Mouse (Mus musculus): ENCODE results near the gene Prr5l.

Gene Prr5l

GRCm38 (mm10) chr2:101882998-101883397 lies at the start of gene Prr5l:
TSS of gene Prr5l (minus strand) at chr2:101883027.
- no peak for DNase-seq (ENCODE audit: low read depth, low spot score)

- no peak for DNase-seq (ENCODE audit: low read depth, low spot score)
Measured at GRCm38 (mm10) chr2:101932169-101932936, 49.5 kb upstream of the Prr5l start.

GRCm38 (mm10) chr2:101925591-101926188 lies 42.9 kb upstream of the Prr5l start:
- no peak for DNase-seq (ENCODE audit: low read depth, low spot score)

- DNase-seq (ENCODE audit: low read depth, low spot score), result no peak
Measured at GRCm38 (mm10) chr2:101925183-101925582, 42.4 kb upstream of the Prr5l start.

- DNase-seq (ENCODE audit: low read depth, low spot score), result no peak
Measured at GRCm38 (mm10) chr2:101923181-101923580, 40.4 kb upstream of the Prr5l start.

- DNase-seq (ENCODE audit: low read depth, low spot score), result no peak
Measured at GRCm38 (mm10) chr2:101922302-101922701, 39.5 kb upstream of the Prr5l start.

- no peak for DNase-seq (ENCODE audit: low read depth, low spot score)
Measured at GRCm38 (mm10) chr2:101920136-101920554, 37.3 kb upstream of the Prr5l start.

GRCm38 (mm10) chr2:101918518-101918917 lies 35.7 kb upstream of the Prr5l start:
- no peak for DNase-seq (ENCODE audit: low read depth, low spot score)

- no peak for DNase-seq (ENCODE audit: low read depth, low spot score)
Measured at GRCm38 (mm10) chr2:101909326-101910080, 26.7 kb upstream of the Prr5l start.

GRCm38 (mm10) chr2:101908773-101909172 lies 25.9 kb upstream of the Prr5l start:
- no peak for DNase-seq (ENCODE audit: low read depth, low spot score)

GRCm38 (mm10) chr2:101907386-101908022 lies 24.7 kb upstream of the Prr5l start:
- no peak for DNase-seq (ENCODE audit: low read depth, low spot score)

GRCm38 (mm10) chr2:101906379-101906690 lies 23.5 kb upstream of the Prr5l start:
- peak; percentile 15 for DNase-seq (ENCODE audit: low read depth, low spot score)

GRCm38 (mm10) chr2:101905534-101906378 lies 22.9 kb upstream of the Prr5l start:
- DNase-seq (ENCODE audit: low read depth, low spot score), result peak; percentile 90

- no peak for DNase-seq (ENCODE audit: low read depth, low spot score)
Measured at GRCm38 (mm10) chr2:101902196-101902595, 19.4 kb upstream of the Prr5l start.

- no peak for DNase-seq (ENCODE audit: low read depth, low spot score)
Measured at GRCm38 (mm10) chr2:101896425-101897204, 13.8 kb upstream of the Prr5l start.

- DNase-seq (ENCODE audit: low read depth, low spot score), result no peak
Measured at GRCm38 (mm10) chr2:101894126-101894525, 11.3 kb upstream of the Prr5l start.

GRCm38 (mm10) chr2:101891143-101891542 lies 8.3 kb upstream of the Prr5l start:
- DNase-seq (ENCODE audit: low read depth, low spot score), result no peak

- no peak for DNase-seq (ENCODE audit: low read depth, low spot score)
Measured at GRCm38 (mm10) chr2:101888886-101889285, 6.1 kb upstream of the Prr5l start.

GRCm38 (mm10) chr2:101885768-101886438 lies 3.1 kb upstream of the Prr5l start, which contains the start of gene Commd9:
TSS of gene Commd9 (plus strand) at chr2:101886247.
- peak; percentile 96 for DNase-seq (ENCODE audit: low read depth, low spot score)

GRCm38 (mm10) chr2:101884286-101884685 lies 1.5 kb upstream of the Prr5l start:
- no peak for DNase-seq (ENCODE audit: low read depth, low spot score)
